Mouse (Mus musculus) hindbrain, postnatal 0 days (tissue): ENCODE data around the gene Alox12e. TPM values are rescaled to one million over a fixed set of nuclear protein-coding genes. Genes with fewer than 3 reads are reported as not detected.
"Not testable (repeated sequence)": the region's sequence is repeated elsewhere in the genome, so short reads cannot be mapped to it uniquely, and the experiment has no call there.

Experiments used
- ATAC-seq: fragments of 200-750 bp; cut with Nextera tagmentation; 2 replicates; pipeline ENCODE4 v1.8.0; 2017; ENCODE audit warnings: mild to moderate bottlenecking, moderate TSS enrichment, moderate library complexity
- DNase-seq: peaks from one replicate; pipeline ENCODE4 v3.0.0-alpha.2; 2015; ENCODE audit warnings: low spot score
- H3K27ac ChIP-seq: fragments of 300-500 bp; sonication (generic); 2 replicates; pipeline ENCODE4 v1.5.1; 2014; ENCODE audit warnings: mild to moderate bottlenecking
- H3K27me3 ChIP-seq: fragments of 300-500 bp; sonication (generic); 2 replicates; pipeline ENCODE4 v1.6.1; 2014; ENCODE audit warnings: low read length, mixed read lengths; ENCODE audit not compliant: insufficient read depth
- H3K36me3 ChIP-seq: fragments of 300-500 bp; sonication (generic); 2 replicates; pipeline ENCODE4 v1.6.1; 2014; ENCODE audit warnings: low read length, mixed read lengths; ENCODE audit not compliant: insufficient read depth
- H3K4me1 ChIP-seq: fragments of 300-500 bp; sonication (generic); 2 replicates; pipeline ENCODE4 v1.6.1; 2014; ENCODE audit warnings: antibody characterized with exemption, low read length, mixed read lengths; ENCODE audit not compliant: insufficient read depth
- H3K4me2 ChIP-seq: fragments of 300-500 bp; sonication (generic); 2 replicates; pipeline ENCODE4 v1.6.1; 2014; ENCODE audit warnings: low read depth, mild to moderate bottlenecking, low read length, moderate library complexity, mixed read lengths
- H3K4me3 ChIP-seq: fragments of 300-500 bp; sonication (generic); 2 replicates; pipeline ENCODE4 v1.5.1; 2014; ENCODE audit warnings: low read length
- H3K9ac ChIP-seq: fragments of 300-500 bp; sonication (generic); replicated peaks from 2 replicates; pipeline ENCODE4 v1.6.1; 2014; ENCODE audit warnings: mild to moderate bottlenecking, low read length, moderate library complexity, mixed read lengths
- H3K9me3 ChIP-seq: fragments of 300-500 bp; sonication (generic); 2 replicates; pipeline ENCODE4 v1.6.1; 2016; ENCODE audit warnings: low read length, mixed read lengths
- CTCF ChIP-seq: IDR thresholded peaks from 2 replicates; pipeline ENCODE4 v1.5.1; 2016; ENCODE audit warnings: antibody characterized with exemption, control low read depth, low read depth
- WGBS: fragments of 180-500 bp; shearing (Covaris S2); extraction: QIAGEN DNeasy Blood & Tissue Kit; methylation state at CpG from one replicate; pipeline ENCODE4 v1.1.7; 2014; 5-methylcytosine and 5-hydroxymethylcytosine counted together
- polyA plus RNA-seq: library from polyadenylated mRNA; unstranded; fragments of >200 nt; fragmentation: Nextera tagmentation; extraction: Ambion mirVana; gene quantifications from 2 replicates; pipeline ENCODE4 v1.2.1, GENCODE M21; 2015
- total RNA-seq: library from RNA; depleted of rRNA; stranded (reverse); fragments of >200 nt; gene quantifications from 2 replicates; pipeline ENCODE4 v1.2.3, GENCODE M21; 2014; rRNA removed

Gene Alox12e
- total RNA-seq: not detected in 2 replicates
- polyA plus RNA-seq: 0.08 and 0.09 TPM in 2 replicates

DNA sequence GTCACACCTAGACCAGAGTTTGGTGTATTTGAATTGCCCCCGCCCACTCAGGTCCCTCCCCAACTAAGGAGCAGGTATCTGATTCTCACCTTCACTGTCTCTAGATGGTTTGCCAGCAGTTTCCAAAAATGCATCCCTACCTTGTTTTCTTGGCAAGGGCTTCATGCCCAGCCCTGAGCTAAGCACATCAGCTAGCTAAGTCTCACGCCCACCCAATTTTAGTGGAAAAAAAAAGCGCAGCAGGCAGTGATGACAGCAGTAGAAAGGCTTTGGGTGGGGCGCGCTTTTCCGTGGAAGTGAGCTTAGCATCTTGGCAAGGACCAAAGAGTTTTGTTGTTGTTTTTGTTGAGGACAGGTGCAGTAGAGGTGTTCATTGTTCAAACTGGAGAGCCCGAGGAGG is at the start of gene Alox12e:
Alox12e (minus strand) TSS at position 101 of the 400 bp plus-strand sequence.
- WGBS: 28% methylated on average over 7 of the region's 7 CpGs
- ATAC-seq (no peak), DNase-seq (no peak)
- peaks cover 22% of the 10 kb centered on the region for H3K27me3 ChIP-seq
- H3K9ac ChIP-seq: no peak within 1 kb of the TSS
- H3K9me3 ChIP-seq: no peaks in the 10 kb centered on the region
- no peak for TF ChIP-seq CTCF
- H3K4me2 ChIP-seq: peak within 1 kb of the TSS; percentile 25
- no peaks in the 10 kb centered on the region for H3K36me3 ChIP-seq
- H3K27ac ChIP-seq: no peak within 1 kb of the TSS
- H3K4me1 ChIP-seq: no peaks in the 10 kb centered on the region
- peak within 1 kb of the TSS; percentile 7; the same call in 1 of the 2 replicates for H3K4me3 ChIP-seq

DNA sequence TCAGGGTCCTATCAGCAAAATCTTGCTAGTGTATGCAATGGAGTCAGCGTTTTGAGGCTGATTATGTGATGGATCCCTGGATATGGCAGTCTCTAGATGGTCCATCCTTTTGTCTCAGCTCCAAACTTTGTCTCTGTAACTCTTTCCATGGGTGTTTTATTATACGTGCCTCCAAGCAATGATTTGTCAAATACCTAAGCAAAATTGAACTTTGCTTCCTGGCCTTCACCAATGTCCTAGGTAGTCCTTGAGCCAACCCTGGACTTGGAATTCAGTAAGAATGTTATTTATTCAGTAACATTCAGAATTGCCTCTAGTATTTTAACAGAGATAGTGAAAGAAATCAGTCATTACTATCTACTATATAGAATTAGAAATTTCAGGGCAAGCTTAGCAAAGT is 46.2 kb upstream of the Alox12e start:
- not testable (repeated sequence) for H3K36me3 ChIP-seq, H3K9ac ChIP-seq, H3K27me3 ChIP-seq, H3K9me3 ChIP-seq, H3K4me3 ChIP-seq, ATAC-seq, H3K4me1 ChIP-seq, DNase-seq, H3K4me2 ChIP-seq, H3K27ac ChIP-seq
- WGBS: 83% methylated on average over 2 of the region's 2 CpGs

GRCm38 (mm10) chr11:70367701-70368100 is 45.3 kb upstream of the Alox12e start:
- not testable (repeated sequence) for H3K27ac ChIP-seq, H3K36me3 ChIP-seq, H3K9me3 ChIP-seq, H3K4me2 ChIP-seq, H3K4me3 ChIP-seq, ATAC-seq, H3K9ac ChIP-seq, H3K27me3 ChIP-seq, DNase-seq, H3K4me1 ChIP-seq
- WGBS: 89% methylated on average over 6 of the region's 6 CpGs

DNA sequence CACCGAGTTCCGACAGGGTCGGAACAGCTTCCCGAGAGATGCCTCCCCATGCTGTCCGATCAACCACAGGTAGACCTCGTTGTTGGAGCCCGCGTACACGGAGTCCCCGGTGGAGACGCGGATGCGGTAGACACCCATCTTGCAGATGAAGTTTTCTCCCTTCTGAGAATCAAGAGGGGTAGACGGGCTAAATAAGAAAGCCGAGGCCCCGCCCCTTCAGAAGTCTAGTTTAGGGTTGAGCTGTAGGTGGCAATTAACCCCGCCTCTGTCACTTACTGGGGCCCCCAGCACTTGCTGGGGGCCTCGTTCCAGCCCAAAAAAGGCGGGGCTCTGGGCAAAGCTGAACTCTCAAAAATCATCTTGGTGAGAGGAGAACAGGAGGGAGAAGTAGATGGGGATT is 29.4 kb upstream of the Alox12e start, which contains the start of gene Alox15:
Alox15 (minus strand) TSS at position 164 of the 400 bp plus-strand sequence.
- Histone ChIP-seq H3K4me2 (peak within 1 kb of the TSS; percentile 51), H3K4me1 (no peaks in the 10 kb centered on the region), H3K27me3 (peaks cover 30% of the 10 kb centered on the region), H3K4me3 (peak within 1 kb of the TSS; percentile 29), H3K27ac (no peak within 1 kb of the TSS), H3K36me3 (no peaks in the 10 kb centered on the region), H3K9ac (no peak within 1 kb of the TSS), H3K9me3 (no peaks in the 10 kb centered on the region)
- DNase-seq: no peak
- no peak for ATAC-seq
- TF ChIP-seq CTCF: no peak
- 2% methylated on average over 19 of the region's 19 CpGs for WGBS

DNA sequence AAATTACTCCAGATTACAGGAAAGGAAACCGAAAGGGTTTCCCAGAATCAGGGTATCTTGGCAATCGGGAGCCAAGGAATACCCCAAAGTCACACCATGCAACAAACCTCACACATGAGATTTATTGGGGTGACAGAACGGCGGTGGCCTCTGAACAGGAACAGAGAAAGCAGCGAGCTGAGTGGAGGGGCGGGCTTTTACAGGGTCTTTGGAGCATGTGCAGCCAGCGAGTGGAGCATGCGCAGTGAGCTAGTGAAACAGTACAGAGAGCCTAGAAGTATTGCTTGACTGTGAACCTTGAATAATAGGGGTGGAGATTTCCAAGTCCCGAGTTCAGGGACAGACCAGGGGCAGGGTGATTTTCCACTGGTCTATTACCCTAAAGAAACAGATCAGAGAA is 26.2 kb upstream of the Alox12e start:
- no peak overlapping the region for H3K4me3 ChIP-seq
- H3K36me3 ChIP-seq: no peaks in the 10 kb centered on the region
- no peaks in the 10 kb centered on the region for H3K9me3 ChIP-seq
- peaks cover 29% of the 10 kb centered on the region for H3K27me3 ChIP-seq
- no peak overlapping the region for H3K9ac ChIP-seq
- H3K4me1 ChIP-seq: no peaks in the 10 kb centered on the region
- no peak for TF ChIP-seq CTCF
- H3K27ac ChIP-seq: no peak overlapping the region
- DNase-seq (no peak), ATAC-seq (no peak)
- WGBS: 90% methylated on average over 9 of the region's 9 CpGs
- H3K4me2 ChIP-seq: no peak overlapping the region

DNA sequence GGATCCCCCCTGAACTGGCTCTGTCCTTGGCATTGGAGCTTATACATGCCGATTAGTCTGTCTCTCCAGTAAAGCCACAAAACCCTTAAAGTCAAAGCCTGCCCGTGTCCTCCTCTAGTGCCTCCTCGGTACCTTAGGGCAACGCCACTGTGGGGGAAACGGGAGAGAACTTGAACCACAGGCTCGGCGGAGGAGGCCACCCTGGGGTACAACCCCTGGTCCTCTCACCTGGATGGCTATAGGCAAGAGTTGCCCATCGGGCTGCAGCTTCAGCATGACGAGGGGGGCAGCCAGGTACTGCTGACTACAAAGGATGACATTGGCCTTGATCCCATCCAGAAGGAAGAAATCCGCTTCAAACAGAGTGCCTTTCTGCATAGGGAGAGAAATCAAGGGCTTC is 25.4 kb upstream of the Alox12e start:
- no peak overlapping the region for H3K9ac ChIP-seq
- no peak for ATAC-seq
- H3K9me3 ChIP-seq: no peaks in the 10 kb centered on the region
- no peak overlapping the region for H3K27ac ChIP-seq
- no peak for TF ChIP-seq CTCF
- no peaks in the 10 kb centered on the region for H3K4me1 ChIP-seq
- no peak overlapping the region for H3K4me2 ChIP-seq
- H3K4me3 ChIP-seq: no peak overlapping the region
- no peak for DNase-seq
- no peaks in the 10 kb centered on the region for H3K36me3 ChIP-seq
- 89% methylated on average over 10 of the region's 10 CpGs for whole genome bisulfite sequencing
- H3K27me3 ChIP-seq: peaks cover 22% of the 10 kb centered on the region

DNA sequence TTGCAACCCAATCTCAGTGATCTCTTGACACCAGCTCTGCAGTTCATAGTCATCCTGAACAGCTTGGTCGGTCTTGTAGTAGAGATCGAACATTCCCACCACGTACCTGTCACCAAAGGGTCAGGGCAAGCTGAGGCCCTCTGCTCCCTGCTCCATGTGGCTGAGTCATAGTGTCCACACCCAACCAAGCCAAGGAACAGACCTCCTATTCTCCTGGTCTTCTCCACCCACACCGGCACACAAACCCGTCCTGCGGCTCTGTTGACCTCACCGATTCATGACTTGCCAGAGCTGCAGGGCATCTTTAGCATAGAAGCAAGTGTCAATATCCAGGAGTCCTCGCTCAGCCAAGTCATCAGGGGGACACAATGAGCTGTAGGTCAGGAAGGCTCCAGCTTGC is 23.1 kb upstream of the Alox12e start:
- no peaks in the 10 kb centered on the region for H3K36me3 ChIP-seq
- WGBS: 95% methylated on average over 8 of the region's 8 CpGs
- no peak overlapping the region for H3K4me3 ChIP-seq
- no peaks in the 10 kb centered on the region for H3K9me3 ChIP-seq
- TF ChIP-seq CTCF: no peak
- H3K27me3 ChIP-seq: peaks cover 1% of the 10 kb centered on the region
- no peak overlapping the region for H3K9ac ChIP-seq
- H3K27ac ChIP-seq: no peak overlapping the region
- ATAC-seq (no peak), DNase-seq (no peak)
- H3K4me1 ChIP-seq: no peaks in the 10 kb centered on the region
- H3K4me2 ChIP-seq: no peak overlapping the region
